Mouse (Mus musculus) embryo, embryonic 10.5 days (tissue): Measurements from ENCODE around the gene Inhbe.

Source experiments
- DNase-seq: peaks from one replicate; pipeline ENCODE4 v3.0.0-alpha.2; 2015; ENCODE audit warnings: low spot score

The Inhbe gene

GRCm38 (mm10) chr10:127346173-127346572 is 8.0 kb downstream of the Inhbe start:
- no peak for DNase-seq

- DNase-seq, result no peak
These were observed 11.2 kb downstream of the Inhbe start for GRCm38 (mm10) chr10:127343029-127343428.

GRCm38 (mm10) chr10:127341891-127342639 is 12.1 kb downstream of the Inhbe start, which contains the start of gene Gli1:
Gene Gli1, minus strand, starts transcription at chr10:127341974.
- DNase-seq, result peak; percentile 96

GRCm38 (mm10) chr10:127341360-127341690 is 12.9 kb downstream of the Inhbe start:
- peak; percentile 60 for DNase-seq

GRCm38 (mm10) chr10:127340577-127341359 is 13.4 kb downstream of the Inhbe start:
- peak; percentile 83 for DNase-seq

GRCm38 (mm10) chr10:127339683-127340576 is 14.3 kb downstream of the Inhbe start:
- peak; percentile 84 for DNase-seq

GRCm38 (mm10) chr10:127338930-127339682 is 15.1 kb downstream of the Inhbe start:
- DNase-seq, result peak; percentile 97

- no peak for DNase-seq
These were observed 16.6 kb downstream of the Inhbe start for GRCm38 (mm10) chr10:127337536-127338099.

- DNase-seq, result no peak
These were observed 17.3 kb downstream of the Inhbe start for GRCm38 (mm10) chr10:127336952-127337351.

- DNase-seq, result no peak
These were observed 18.9 kb downstream of the Inhbe start for GRCm38 (mm10) chr10:127335271-127335670.

GRCm38 (mm10) chr10:127333152-127333551 is 21.1 kb downstream of the Inhbe start:
- no peak for DNase-seq

GRCm38 (mm10) chr10:127332211-127332874 is 21.9 kb downstream of the Inhbe start:
- peak; percentile 65 for DNase-seq

GRCm38 (mm10) chr10:127330212-127330611 is 24.0 kb downstream of the Inhbe start:
- no peak for DNase-seq

GRCm38 (mm10) chr10:127327461-127328145 is 26.6 kb downstream of the Inhbe start:
- DNase-seq, result no peak

- DNase-seq, result peak; percentile 21
These were observed 27.4 kb downstream of the Inhbe start for GRCm38 (mm10) chr10:127326828-127327227.

- peak; percentile 54 for DNase-seq
These were observed 28.0 kb downstream of the Inhbe start for GRCm38 (mm10) chr10:127326017-127326801.

GRCm38 (mm10) chr10:127325454-127326016 is 28.7 kb downstream of the Inhbe start:
- peak; percentile 22 for DNase-seq

GRCm38 (mm10) chr10:127324495-127324894 is 29.7 kb downstream of the Inhbe start:
- DNase-seq, result peak; percentile 78
